Mouse (Mus musculus): Measurements from ENCODE around the gene Hs6st3. TPM values are rescaled to one million over a fixed set of nuclear protein-coding genes. Genes with fewer than 3 reads are reported as not detected.

Gene Hs6st3
- polyA plus RNA-seq, 1 experiment from 2014 or later, result not detected

- DNase-seq (ENCODE audit: low spot score), result no peak
These were observed 494.9 kb downstream of the Hs6st3 start for GRCm38 (mm10) chr14:119633090-119633489.

DNA sequence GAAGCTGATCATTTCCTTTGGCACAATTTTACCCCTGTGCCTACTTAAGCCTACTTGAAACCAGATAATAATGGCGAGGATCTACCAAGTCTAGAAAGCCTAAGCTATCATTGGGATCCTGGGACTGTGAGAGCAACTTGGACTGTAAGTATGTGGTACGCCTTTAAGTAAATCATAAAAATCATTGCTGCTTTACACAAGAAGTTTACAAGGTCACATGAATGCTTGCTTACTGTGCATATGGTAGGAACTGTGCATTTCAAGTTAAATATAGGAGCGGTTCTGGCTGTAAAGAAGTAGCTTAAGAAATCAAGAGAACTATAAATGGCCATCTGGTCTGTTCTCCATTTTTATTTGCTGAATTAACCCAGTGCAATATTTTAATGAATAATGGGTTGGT is 495.5 kb downstream of the Hs6st3 start:
- DNase-seq (ENCODE audit: low spot score), result no peak

DNA sequence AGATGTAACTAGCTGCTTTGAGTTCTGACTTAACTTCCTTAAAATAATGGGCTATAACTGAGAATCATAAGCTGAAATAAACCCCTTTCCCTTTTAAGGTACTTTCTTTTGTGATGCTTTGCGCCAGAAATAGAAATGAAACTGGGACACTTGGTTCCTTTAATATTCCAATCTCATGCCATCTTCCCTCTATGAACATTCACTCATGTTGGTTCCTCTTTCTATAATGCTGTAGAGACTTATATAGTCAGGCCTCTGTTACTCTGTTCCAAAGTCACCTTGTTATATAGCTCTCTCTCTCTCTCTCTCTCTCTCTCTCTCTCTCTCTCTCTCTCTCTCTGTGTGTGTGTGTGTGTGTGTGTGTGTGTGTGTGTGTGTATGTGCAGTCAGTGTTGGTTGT is 504.7 kb downstream of the Hs6st3 start:
- no peak for DNase-seq (ENCODE audit: low spot score)

GRCm38 (mm10) chr14:119643840-119644239 is 505.7 kb downstream of the Hs6st3 start:
- DNase-seq (ENCODE audit: low spot score), result no peak

GRCm38 (mm10) chr14:119656936-119657335 is 518.8 kb downstream of the Hs6st3 start:
- DNase-seq (ENCODE audit: low spot score), result no peak

DNA sequence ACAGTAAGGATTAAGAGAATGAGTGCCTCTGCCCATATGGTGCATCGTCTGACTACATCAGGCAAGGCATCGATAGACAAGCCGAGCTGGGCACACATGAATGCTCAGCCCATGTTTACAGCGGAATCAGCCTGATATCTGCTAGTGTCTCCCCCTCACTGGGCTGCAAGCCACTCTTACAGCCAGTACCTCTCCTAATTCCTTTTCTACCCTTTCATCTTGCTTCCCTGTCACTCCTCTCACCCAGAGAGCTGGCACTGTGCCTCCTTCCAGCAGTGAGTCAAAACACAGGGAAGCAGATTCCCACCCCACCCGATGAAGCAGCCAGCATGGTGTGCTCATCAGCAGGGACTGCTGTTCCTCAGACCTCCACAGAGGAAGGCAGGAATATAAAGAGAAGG is 527.6 kb downstream of the Hs6st3 start:
- no peak for DNase-seq (ENCODE audit: low spot score)

DNA sequence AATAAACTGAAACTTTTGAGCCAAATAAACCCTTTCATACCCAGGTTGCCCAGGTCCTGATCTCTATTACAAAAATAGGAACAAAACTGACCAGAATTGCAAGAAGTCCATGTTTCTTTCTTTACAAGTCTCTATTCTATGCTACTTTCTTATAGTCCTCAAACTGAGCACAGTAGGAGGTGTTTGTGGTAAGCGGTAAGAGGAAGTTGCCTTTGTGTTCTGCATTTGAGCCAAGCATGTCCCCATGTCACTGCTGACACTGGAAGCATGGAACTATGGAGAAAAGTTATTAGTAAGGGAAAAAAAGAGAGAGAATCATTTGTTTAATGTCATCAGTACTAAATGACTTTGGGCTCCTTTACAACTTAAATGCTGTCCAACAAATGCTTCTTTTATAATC is 529.3 kb downstream of the Hs6st3 start:
- no peak for DNase-seq (ENCODE audit: low spot score)

GRCm38 (mm10) chr14:119670836-119671587 is 532.9 kb downstream of the Hs6st3 start:
- no peak for DNase-seq (ENCODE audit: low spot score)

GRCm38 (mm10) chr14:119678574-119678973 is 540.4 kb downstream of the Hs6st3 start:
- no peak for DNase-seq (ENCODE audit: low spot score)

- DNase-seq (ENCODE audit: low spot score), result no peak
These were observed 541.9 kb downstream of the Hs6st3 start for GRCm38 (mm10) chr14:119680052-119680451.

GRCm38 (mm10) chr14:119687885-119688284 is 549.7 kb downstream of the Hs6st3 start:
- no peak for DNase-seq (ENCODE audit: low spot score)

DNA sequence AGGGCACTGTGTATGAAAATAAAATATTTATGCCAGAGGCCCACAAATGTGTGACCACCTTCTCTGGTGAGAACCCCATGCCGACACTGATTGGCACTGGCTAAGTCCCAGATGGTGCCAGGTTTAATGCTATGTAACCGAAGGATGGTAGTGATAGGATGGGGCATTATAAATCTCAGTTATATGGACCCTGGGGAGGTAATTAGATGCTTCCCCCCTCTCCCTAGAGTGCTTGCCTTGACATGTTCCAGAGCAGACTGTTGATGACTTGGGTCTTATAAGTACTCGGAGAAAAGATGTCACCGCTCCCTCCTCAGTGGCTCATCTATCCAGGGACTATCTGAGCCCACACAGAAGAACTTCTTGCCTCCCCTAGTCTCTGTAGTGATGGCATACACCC is 561.8 kb downstream of the Hs6st3 start:
- DNase-seq (ENCODE audit: low spot score), result no peak

DNA sequence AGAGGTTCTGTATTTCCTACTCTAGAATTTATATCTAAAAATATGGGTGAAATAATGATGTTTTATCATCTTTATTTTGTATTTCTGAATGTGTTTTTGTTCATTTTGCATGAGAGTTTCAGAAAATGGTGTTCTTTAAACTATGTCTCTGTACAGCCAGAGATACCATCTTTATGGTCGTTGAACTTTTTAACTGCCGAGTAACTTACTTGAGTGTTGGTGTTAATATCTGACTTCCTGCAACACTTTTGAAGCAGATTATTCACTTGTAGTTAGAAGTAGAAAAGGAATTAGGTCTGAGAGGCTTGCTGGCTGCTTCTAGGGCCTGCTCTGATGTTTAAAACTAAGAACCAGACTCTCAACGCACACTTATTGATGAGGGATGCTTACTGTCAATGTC is 576.6 kb downstream of the Hs6st3 start:
- DNase-seq (ENCODE audit: low spot score), result no peak

GRCm38 (mm10) chr14:119717323-119717722 is 579.2 kb downstream of the Hs6st3 start:
- DNase-seq (ENCODE audit: low spot score), result no peak

- DNase-seq (ENCODE audit: low spot score), result no peak
These were observed 587.0 kb downstream of the Hs6st3 start for GRCm38 (mm10) chr14:119725102-119725501.

DNA sequence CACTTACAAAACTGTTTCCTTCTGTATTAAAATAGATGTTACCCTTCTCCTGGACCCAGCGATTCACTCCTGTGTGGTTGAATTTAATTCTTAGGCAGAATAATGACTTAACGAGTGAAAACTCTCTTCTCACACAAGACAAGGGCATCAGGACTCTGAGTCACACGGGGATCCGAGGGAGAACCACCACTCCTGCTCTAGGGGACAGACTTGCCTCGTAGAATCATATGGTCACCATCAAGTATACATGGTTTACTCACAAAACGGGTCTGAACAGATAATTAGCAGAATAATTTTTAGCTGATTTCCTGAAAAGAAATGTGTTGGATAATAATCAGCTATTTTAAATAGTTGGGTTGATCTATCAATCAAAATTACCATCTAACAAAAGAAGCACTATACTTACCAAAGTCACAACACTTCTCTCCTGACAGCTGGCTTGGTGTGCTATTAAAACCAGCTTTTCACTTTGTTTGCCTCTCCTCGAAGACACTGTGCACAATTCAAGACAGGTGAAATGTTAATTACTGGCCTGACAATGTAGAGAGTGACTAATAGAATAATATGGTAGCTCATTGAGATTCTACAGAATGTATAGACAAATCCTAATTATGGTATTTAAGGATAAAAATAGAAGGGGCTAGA is 593.4 kb downstream of the Hs6st3 start:
- no peak for DNase-seq (ENCODE audit: low spot score)

GRCm38 (mm10) chr14:119732219-119732618 is 594.1 kb downstream of the Hs6st3 start:
- DNase-seq (ENCODE audit: low spot score), result no peak

GRCm38 (mm10) chr14:119737408-119737961 is 599.3 kb downstream of the Hs6st3 start:
- DNase-seq (ENCODE audit: low spot score), result no peak

GRCm38 (mm10) chr14:119741791-119742190 is 603.6 kb downstream of the Hs6st3 start:
- no peak for DNase-seq (ENCODE audit: low spot score)

DNA sequence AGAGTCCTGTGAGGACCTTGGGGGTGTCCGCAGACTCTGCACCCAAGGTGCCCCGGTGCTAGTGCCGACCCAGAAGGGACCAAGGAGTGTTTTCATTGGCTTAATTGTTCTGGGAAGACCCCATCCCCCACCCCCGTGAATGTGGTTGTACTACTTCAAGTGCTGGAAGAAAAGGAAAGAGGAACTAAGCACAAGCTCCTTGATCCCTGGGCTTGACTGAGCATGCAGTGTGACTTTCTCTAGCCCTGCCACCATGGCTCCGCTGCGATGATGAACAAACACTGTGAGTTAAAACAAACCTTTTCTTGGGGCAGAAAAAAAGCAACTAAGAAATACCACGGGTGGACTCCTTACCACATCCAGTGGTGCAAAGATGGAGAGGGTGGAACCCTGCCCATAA is 623.2 kb downstream of the Hs6st3 start:
- no peak for DNase-seq (ENCODE audit: low spot score)

DNA sequence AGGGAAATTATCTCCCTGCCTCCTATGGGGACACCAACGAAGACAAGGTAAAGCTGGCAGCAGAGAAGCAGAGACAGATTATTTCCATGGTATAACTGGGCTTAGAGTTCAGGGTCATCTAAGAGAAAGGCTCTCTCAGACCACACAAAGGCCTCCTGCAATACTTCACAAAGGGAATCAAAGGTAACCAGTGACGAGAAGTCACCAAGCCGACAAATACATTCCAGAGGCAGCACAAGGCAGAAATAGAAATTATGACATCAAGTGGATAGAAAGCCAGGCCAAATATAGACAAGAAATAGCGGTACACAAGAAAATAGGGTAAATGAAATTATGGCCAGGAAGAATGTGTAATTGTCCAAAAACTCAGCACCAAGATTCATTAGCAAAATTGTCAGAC is 633.9 kb downstream of the Hs6st3 start:
- DNase-seq (ENCODE audit: low spot score), result no peak

- DNase-seq (ENCODE audit: low spot score), result no peak
These were observed 638.1 kb downstream of the Hs6st3 start for GRCm38 (mm10) chr14:119776261-119776660.

Measured in thymus, postnatal 0 days (tissue).